Mouse (Mus musculus) liver, embryonic 13.5 days (tissue): ENCODE data around the gene Pbx4. TPM values are rescaled to one million over a fixed set of nuclear protein-coding genes. Genes with fewer than 3 reads are reported as not detected.

Source experiments
- ATAC-seq: fragments of 200-750 bp; cut with Nextera tagmentation; 2 replicates; pipeline ENCODE4 v1.8.0; 2017; ENCODE audit warnings: low read depth, mild to moderate bottlenecking, moderate number of reproducible peaks, moderate library complexity
- DNase-seq: peaks from one replicate; pipeline ENCODE4 v3.0.0; 2022
- H3K27ac ChIP-seq: fragments of 300-500 bp; sonication (generic); 2 replicates; pipeline ENCODE4 v1.5.1; 2015; ENCODE audit warnings: moderate library complexity, mild to moderate bottlenecking, inconsistent platforms
- H3K27me3 ChIP-seq: fragments of 300-500 bp; sonication (generic); 2 replicates; pipeline ENCODE4 v1.6.1; 2015; ENCODE audit warnings: mild to moderate bottlenecking, inconsistent platforms
- H3K36me3 ChIP-seq: fragments of 300-500 bp; sonication (generic); 2 replicates; pipeline ENCODE4 v1.6.1; 2015; ENCODE audit warnings: mild to moderate bottlenecking, inconsistent platforms
- H3K4me1 ChIP-seq: fragments of 300-500 bp; sonication (generic); replicated peaks from 2 replicates; pipeline ENCODE4 v1.6.1; 2015; ENCODE audit warnings: inconsistent platforms
- H3K4me2 ChIP-seq: fragments of 300-500 bp; sonication (generic); 2 replicates; pipeline ENCODE4 v1.6.1; 2015; ENCODE audit warnings: inconsistent platforms, mild to moderate bottlenecking, moderate library complexity
- H3K4me3 ChIP-seq: fragments of 300-500 bp; sonication (generic); replicated peaks from 2 replicates; pipeline ENCODE4 v1.5.1; 2015; ENCODE audit warnings: mild to moderate bottlenecking, inconsistent platforms
- H3K9ac ChIP-seq: fragments of 300-500 bp; sonication (generic); 2 replicates; pipeline ENCODE4 v1.6.1; 2015; ENCODE audit warnings: mild to moderate bottlenecking, inconsistent platforms
- H3K9me3 ChIP-seq: fragments of 300-500 bp; sonication (generic); replicated peaks from 2 replicates; pipeline ENCODE4 v1.6.1; 2016; ENCODE audit warnings: inconsistent platforms
- WGBS: fragments of 180-500 bp; shearing (Covaris S2); methylation state at CpG from one replicate; pipeline ENCODE4 v1.1.7; 2015; ENCODE audit not compliant: insufficient replicate concordance; 5-methylcytosine and 5-hydroxymethylcytosine counted together
- polyA plus RNA-seq: library from polyadenylated mRNA; unstranded; fragments of >200 nt; fragmentation: Nextera tagmentation; extraction: Ambion mirVana; gene quantifications from 2 replicates; pipeline ENCODE4 v1.2.1, GENCODE M21; 2015

Pbx4 gene
- polyA plus RNA-seq, 1 experiment from 2014 or later, result 2.8 TPM

- DNase-seq (no peak), ATAC-seq (no peak)
- Histone ChIP-seq H3K36me3 (peaks cover 8% of the 10 kb centered on the region), H3K27me3 (peaks cover 84% of the 10 kb centered on the region), H3K4me2 (peak overlapping the region; percentile 33), H3K9ac (no peak overlapping the region), H3K4me1 (peaks cover 27% of the 10 kb centered on the region), H3K9me3 (no peaks in the 10 kb centered on the region), H3K4me3 (peak overlapping the region; percentile 26; the same call in 1 of the 2 replicates), H3K27ac (no peak overlapping the region)
- WGBS, result 7% methylated on average over 24 of the region's 24 CpGs
Measured at GRCm38 (mm10) chr8:69888244-69888866, 56.1 kb downstream of the Pbx4 start.

- 9% methylated on average over 32 of the region's 32 CpGs for WGBS
- H3K9me3 ChIP-seq, result no peaks in the 10 kb centered on the region
- ATAC-seq (no peak), DNase-seq (no peak)
- peak overlapping the region; percentile 28 for H3K4me2 ChIP-seq
- H3K36me3 ChIP-seq, result peaks cover 14% of the 10 kb centered on the region
- H3K27ac ChIP-seq, result no peak overlapping the region
- no peak overlapping the region for H3K9ac ChIP-seq
- peaks cover 79% of the 10 kb centered on the region for H3K27me3 ChIP-seq
- H3K4me1 ChIP-seq, result peaks cover 31% of the 10 kb centered on the region
- peak overlapping the region; percentile 26; the same call in 1 of the 2 replicates for H3K4me3 ChIP-seq
Measured at GRCm38 (mm10) chr8:69888902-69889301, 56.6 kb downstream of the Pbx4 start.

- H3K4me2 ChIP-seq, result no peak overlapping the region
- ATAC-seq (no peak), DNase-seq (peak; percentile 20)
- peaks cover 43% of the 10 kb centered on the region for H3K4me1 ChIP-seq
- peaks cover 33% of the 10 kb centered on the region for H3K36me3 ChIP-seq
- no peaks in the 10 kb centered on the region for H3K9me3 ChIP-seq
- peaks cover 59% of the 10 kb centered on the region for H3K27me3 ChIP-seq
- WGBS, result 48% methylated on average over 19 of the region's 19 CpGs
- no peak overlapping the region for H3K4me3 ChIP-seq
- H3K27ac ChIP-seq, result no peak overlapping the region
- no peak overlapping the region for H3K9ac ChIP-seq
Measured at GRCm38 (mm10) chr8:69890813-69891241, 58.5 kb downstream of the Pbx4 start.

DNA sequence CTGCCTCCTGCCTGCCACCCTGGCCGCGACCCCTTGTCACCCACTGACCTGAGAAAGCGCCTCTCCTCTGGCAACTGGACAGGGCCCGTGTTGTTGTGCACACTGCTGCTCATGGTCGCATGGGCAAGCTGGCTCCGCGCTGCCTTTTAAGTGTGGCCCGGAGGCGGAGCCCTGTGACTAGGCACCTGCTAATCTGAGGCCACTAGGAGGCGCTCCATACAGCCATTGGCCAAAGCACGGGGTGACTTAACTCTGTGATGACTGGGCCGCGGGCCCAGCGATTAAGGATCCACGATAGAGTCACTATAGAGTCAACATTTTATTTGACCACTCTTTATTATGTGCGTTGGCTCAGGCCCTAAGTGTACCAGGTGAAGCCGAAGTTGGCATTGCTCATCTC is 61.6 kb downstream of the Pbx4 start:
- DNase-seq, result peak; percentile 46
- Histone ChIP-seq H3K4me1 (peaks cover 55% of the 10 kb centered on the region), H3K27ac (no peak overlapping the region), H3K9ac (no peak overlapping the region), H3K36me3 (peaks cover 54% of the 10 kb centered on the region), H3K4me3 (no peak overlapping the region), H3K9me3 (no peaks in the 10 kb centered on the region), H3K27me3 (peaks cover 29% of the 10 kb centered on the region), H3K4me2 (no peak overlapping the region)
- no peak for ATAC-seq
- WGBS, result 63% methylated on average over 17 of the region's 17 CpGs

GRCm38 (mm10) chr8:69894836-69895332 is 62.6 kb downstream of the Pbx4 start:
- ATAC-seq (no peak), DNase-seq (no peak)
- WGBS, result 74% methylated on average over 6 of the region's 6 CpGs
- Histone ChIP-seq H3K36me3 (peaks cover 61% of the 10 kb centered on the region), H3K27ac (no peak overlapping the region), H3K4me3 (no peak overlapping the region), H3K27me3 (peaks cover 19% of the 10 kb centered on the region), H3K9ac (no peak overlapping the region), H3K9me3 (no peaks in the 10 kb centered on the region), H3K4me2 (no peak overlapping the region), H3K4me1 (peaks cover 55% of the 10 kb centered on the region)

- H3K4me2 ChIP-seq, result no peak overlapping the region
- peaks cover 65% of the 10 kb centered on the region for H3K4me1 ChIP-seq
- H3K36me3 ChIP-seq, result peaks cover 63% of the 10 kb centered on the region
- H3K27me3 ChIP-seq, result peaks cover 9% of the 10 kb centered on the region
- ATAC-seq, result no peak
- no peak overlapping the region for H3K9ac ChIP-seq
- DNase-seq, result no peak
- no peaks in the 10 kb centered on the region for H3K9me3 ChIP-seq
- H3K4me3 ChIP-seq, result no peak overlapping the region
- WGBS, result 77% methylated on average over 4 of the region's 4 CpGs
- H3K27ac ChIP-seq, result no peak overlapping the region
Measured at GRCm38 (mm10) chr8:69895772-69896451, 63.6 kb downstream of the Pbx4 start.

GRCm38 (mm10) chr8:69897857-69898256 is 65.6 kb downstream of the Pbx4 start:
- Histone ChIP-seq H3K9ac (0 out of 2 replicates have a peak overlapping the region, but pooled peaks have one; percentile 17), H3K9me3 (no peaks in the 10 kb centered on the region), H3K4me1 (peaks cover 77% of the 10 kb centered on the region), H3K4me3 (no peak overlapping the region), H3K4me2 (no peak overlapping the region), H3K36me3 (peaks cover 60% of the 10 kb centered on the region), H3K27me3 (no peaks in the 10 kb centered on the region), H3K27ac (no peak overlapping the region)
- WGBS, result 82% methylated on average over 6 of the region's 6 CpGs
- no peak for DNase-seq
- ATAC-seq, result no peak

GRCm38 (mm10) chr8:69899876-69900275 is 67.6 kb downstream of the Pbx4 start:
- H3K4me1 ChIP-seq, result peaks cover 85% of the 10 kb centered on the region
- no peaks in the 10 kb centered on the region for H3K27me3 ChIP-seq
- DNase-seq (no peak), ATAC-seq (no peak)
- H3K4me3 ChIP-seq, result peak overlapping the region; percentile 74
- WGBS, result 79% methylated on average over 2 of the region's 2 CpGs
- H3K9me3 ChIP-seq, result no peaks in the 10 kb centered on the region
- peaks cover 40% of the 10 kb centered on the region for H3K36me3 ChIP-seq
- H3K27ac ChIP-seq, result no peak overlapping the region
- no peak overlapping the region for H3K9ac ChIP-seq
- H3K4me2 ChIP-seq, result peak overlapping the region; percentile 99

- no peaks in the 10 kb centered on the region for H3K27me3 ChIP-seq
- H3K27ac ChIP-seq, result peak overlapping the region; percentile 96
- ATAC-seq, result no peak
- 7% methylated on average over 12 of the region's 12 CpGs for whole genome bisulfite sequencing
- H3K4me3 ChIP-seq, result peak overlapping the region; percentile 74
- no peaks in the 10 kb centered on the region for H3K9me3 ChIP-seq
- H3K4me2 ChIP-seq, result peak overlapping the region; percentile 99
- peak overlapping the region; percentile 93 for H3K9ac ChIP-seq
- peaks cover 87% of the 10 kb centered on the region for H3K4me1 ChIP-seq
- no peak for DNase-seq
- H3K36me3 ChIP-seq, result peaks cover 29% of the 10 kb centered on the region
Measured at GRCm38 (mm10) chr8:69900895-69901451, 68.7 kb downstream of the Pbx4 start.

DNA sequence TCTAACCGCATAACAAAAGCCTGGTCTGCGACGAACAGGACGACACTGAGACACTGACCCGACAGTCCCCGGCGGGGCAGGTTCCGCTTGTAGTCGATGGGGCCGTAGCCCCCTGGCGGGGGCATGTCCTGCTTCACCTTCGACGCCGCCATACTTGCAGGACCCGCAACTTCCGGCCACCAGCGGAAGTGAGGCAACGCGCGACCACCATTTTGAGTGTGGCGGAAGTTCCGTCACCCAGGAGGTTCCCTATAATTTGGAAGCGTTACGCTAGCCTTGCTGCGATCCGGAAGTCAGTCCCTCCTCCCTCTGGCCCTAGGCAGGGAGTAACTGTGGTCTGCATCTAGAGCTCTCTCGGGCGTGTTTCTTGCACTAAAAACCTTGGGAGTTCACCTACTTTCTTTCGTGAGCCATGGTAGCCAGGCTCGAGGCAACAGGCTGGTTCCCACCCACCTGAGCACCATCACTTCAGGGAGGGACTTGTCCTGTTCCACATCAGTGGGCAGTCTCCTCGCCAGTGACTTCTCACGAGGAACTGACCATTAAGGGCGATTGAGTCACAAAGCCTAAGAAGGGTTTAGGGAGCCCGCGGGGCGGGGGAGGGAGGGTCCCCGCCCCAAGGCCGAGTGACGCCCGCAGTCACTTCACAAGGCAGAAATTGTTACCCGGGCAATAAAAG is 69.3 kb downstream of the Pbx4 start:
- Histone ChIP-seq H3K27me3 (no peaks in the 10 kb centered on the region), H3K27ac (peak overlapping the region; percentile 96), H3K4me1 (peaks cover 89% of the 10 kb centered on the region), H3K4me3 (peak overlapping the region; percentile 74), H3K4me2 (peak overlapping the region; percentile 99), H3K36me3 (peaks cover 28% of the 10 kb centered on the region), H3K9me3 (no peaks in the 10 kb centered on the region), H3K9ac (peak overlapping the region; percentile 93)
- peak; percentile 95 for DNase-seq
- ATAC-seq, result peak; percentile 72
- under 1% methylated on average over 41 of the region's 41 CpGs for WGBS
